Mouse (Mus musculus) liver, adult 2 months (tissue): Measurements from ENCODE around the gene Cubn.

Source experiments
- CTCF ChIP-seq: fragments of 200-500 bp; IDR thresholded peaks from 2 replicates; pipeline ENCODE4 v1.5.1; 2011; ENCODE audit warnings: low read depth, low read length, control low read depth
- POLR2A ChIP-seq: fragments of 200-500 bp; IDR thresholded peaks from 2 replicates; pipeline ENCODE4 v1.6.1; 2011; ENCODE audit warnings: low read length, control low read depth; ENCODE audit not compliant: insufficient read depth; ENCODE audit errors: extremely low read depth

- TF ChIP-seq POLR2A, result no peak
- no peak for TF ChIP-seq CTCF
Measured at GRCm38 (mm10) chr2:13352775-13353174, 138.8 kb downstream of the Cubn start.
